Mouse (Mus musculus) G1E (cell line): ENCODE results near the gene Nrp1.

Experiments used
- CTCF ChIP-seq: IDR thresholded peaks from 2 replicates; pipeline ENCODE4 v1.5.1; 2012; ENCODE audit warnings: low read depth, low read length, inconsistent platforms, mixed read lengths
- GATA1 ChIP-seq: IDR thresholded peaks from 2 replicates; pipeline ENCODE4 v1.6.1; 2012; ENCODE audit warnings: borderline replicate concordance, low read length, inconsistent platforms, mixed read lengths
- GATA2 ChIP-seq: IDR thresholded peaks from 2 replicates; pipeline ENCODE4 v1.6.1; 2012; ENCODE audit warnings: low read depth, low read length, inconsistent platforms, borderline replicate concordance
- TAL1 ChIP-seq: conservative IDR thresholded peaks from 2 replicates; pipeline ENCODE4 v1.6.1; 2012; ENCODE audit warnings: low read depth, low read length, inconsistent platforms, mixed read lengths

DNA sequence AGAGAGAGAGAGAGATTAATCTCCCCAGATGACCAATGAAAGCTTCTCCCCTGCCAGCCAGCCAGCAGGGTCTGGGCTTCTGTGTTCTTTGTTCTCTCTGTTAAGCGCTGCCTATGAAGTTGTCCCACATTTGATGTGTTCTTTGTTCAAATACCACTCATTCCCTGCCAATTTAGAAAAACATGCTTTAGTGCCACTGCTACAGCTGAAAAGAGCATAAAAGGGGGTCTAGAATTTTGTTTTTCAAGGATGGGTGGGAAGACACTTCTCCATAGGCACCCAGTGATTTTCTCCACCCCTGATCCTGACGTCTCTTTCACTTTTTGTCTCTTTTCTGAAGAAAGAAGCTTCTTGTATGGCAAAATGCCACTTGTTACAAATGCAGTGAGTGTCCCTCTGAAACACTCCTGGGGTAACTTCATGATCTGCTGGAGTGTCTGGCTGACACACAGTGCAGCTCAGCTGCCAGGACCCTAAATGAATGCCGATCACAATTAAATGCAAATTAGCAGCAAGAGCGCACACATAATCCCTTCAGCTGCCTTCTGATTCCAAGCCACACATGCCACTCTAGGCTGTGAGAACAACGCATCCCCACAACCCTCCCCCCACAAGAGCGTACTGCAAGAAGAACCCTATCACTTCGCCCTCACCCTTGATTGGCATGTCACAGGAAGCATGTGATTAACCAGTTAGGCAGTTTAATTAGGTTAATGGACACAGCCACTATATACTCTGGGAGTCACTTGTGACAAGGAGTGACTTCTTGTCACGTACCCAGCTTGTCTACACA is 170.4 kb downstream of the Nrp1 start:
- TF ChIP-seq CTCF, result no peak
- TF ChIP-seq GATA2, result no peak
- no peak for TF ChIP-seq GATA1
- no peak for TF ChIP-seq TAL1
